Mouse (Mus musculus) embryo, embryonic 11.5 days (tissue): ENCODE results near the gene Rtn4rl1.
"Not testable (repeated sequence)": the region's sequence is repeated elsewhere in the genome, so short reads cannot be mapped to it uniquely, and the experiment has no call there.

Experiments used
- DNase-seq: peaks from one replicate; pipeline ENCODE4 v3.0.0-alpha.2; 2012; ENCODE audit warnings: low read depth, low spot score

Rtn4rl1 gene

DNA sequence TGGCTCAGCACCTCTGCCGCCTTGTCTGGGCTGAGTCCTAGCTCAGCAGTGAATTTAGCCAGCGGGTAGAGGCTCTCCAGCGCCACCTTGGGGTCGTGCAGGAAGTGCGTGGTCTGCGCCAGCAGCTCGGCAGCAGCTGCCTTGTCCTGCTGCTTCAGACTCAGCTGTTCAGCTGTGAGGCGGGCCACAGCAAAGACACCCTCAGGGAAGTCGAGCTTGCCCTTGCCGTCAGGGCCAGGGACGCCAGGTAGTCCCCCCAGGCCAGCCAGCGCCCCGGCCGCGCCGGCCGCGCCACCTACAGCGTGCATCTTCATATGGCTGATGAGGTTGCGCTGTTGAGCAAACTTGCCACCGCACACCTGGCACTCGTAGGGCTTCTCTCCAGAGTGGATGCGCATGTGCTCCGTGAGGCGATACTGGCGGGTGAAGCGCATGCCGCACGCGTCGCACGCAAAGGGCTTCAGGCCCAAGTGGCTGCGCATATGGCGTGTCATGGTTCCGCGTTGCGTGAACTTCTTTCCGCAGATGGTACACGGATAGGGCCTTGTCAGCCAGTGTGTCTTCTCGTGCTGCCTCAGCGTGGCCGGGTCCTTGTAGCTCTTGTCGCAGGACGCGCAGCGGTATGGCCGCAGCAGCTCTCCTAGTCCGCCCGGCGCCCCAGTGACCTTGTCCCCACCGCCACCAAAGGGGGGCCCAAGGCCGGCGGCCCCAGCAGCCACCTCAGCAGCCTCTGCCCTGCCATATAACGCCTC lies 28.0 kb upstream of the Rtn4rl1 start:
- DNase-seq = no peak

DNA sequence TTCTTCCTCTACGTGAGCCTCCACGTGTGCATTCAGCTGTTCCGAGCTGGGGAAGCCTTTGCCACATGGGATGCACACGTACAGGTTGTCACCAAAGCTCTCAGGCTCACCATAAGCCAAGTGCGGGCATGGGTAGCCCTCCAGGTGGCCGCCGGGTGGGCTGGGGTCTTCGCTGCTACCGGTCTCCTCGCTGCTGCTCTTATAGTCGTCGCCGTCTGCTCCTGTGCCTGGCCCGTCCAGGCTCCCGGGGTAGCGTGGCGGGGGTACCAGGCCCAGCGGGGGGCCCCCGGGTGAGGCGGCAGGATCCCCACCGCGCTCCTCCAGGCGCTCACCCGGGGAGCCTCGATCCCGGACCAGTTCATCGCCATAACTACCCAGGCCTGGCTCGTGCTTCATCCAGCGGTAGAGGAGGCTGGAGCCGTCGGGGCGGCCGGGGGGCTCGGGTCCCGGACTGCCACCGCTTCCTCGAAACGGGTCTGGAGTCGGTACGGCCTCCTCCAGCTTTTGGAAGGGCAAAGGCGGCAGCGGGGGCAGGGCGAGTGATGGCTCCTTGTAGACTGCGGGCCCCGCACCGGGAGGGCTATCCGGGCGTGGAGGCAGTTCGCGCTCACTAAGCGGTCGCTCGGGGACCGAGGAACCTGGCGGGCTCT lies 27.3 kb upstream of the Rtn4rl1 start:
- no peak for DNase-seq

DNA sequence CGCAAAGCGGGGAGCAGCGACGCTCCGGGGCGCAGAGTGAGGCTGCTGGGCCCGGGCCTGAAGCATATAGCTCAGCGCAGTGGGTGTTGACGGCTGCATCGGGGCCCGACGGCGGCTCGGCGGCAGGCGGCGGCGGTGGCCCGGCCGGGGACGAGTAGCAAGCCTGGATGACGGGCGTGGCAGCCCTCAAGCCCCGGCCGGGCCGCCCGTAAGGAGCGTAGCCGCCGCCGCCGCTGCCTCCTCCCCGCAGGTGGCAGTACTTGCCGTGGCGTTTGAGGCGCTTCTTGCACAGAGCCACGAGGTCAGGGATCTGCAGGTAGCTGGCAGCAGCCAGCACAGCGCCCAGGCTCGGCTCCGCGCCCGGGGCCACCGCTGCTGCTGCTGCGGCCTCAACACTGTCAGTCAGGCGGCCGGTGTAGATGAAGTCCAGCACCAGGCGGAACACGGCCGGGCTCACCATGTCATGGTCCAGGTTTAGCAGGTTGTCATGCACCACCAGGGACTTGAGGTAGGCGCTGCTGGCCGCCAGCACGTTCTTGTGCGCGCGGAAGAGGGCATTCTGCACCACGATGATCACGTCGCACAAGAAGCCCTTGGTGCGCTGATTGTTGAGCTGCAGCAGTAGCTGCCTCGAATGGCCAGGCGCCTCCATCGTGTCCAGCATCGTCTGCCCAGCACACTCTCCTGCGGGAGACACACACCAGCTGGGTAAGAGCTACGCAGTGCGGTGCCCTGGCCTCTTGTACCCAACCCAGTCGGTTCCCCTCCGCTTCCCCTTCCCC lies 26.5 kb upstream of the Rtn4rl1 start:
- DNase-seq = no peak

GRCm38 (mm10) chr11:75167643-75168589 lies 25.7 kb upstream of the Rtn4rl1 start:
- DNase-seq = no peak

DNA sequence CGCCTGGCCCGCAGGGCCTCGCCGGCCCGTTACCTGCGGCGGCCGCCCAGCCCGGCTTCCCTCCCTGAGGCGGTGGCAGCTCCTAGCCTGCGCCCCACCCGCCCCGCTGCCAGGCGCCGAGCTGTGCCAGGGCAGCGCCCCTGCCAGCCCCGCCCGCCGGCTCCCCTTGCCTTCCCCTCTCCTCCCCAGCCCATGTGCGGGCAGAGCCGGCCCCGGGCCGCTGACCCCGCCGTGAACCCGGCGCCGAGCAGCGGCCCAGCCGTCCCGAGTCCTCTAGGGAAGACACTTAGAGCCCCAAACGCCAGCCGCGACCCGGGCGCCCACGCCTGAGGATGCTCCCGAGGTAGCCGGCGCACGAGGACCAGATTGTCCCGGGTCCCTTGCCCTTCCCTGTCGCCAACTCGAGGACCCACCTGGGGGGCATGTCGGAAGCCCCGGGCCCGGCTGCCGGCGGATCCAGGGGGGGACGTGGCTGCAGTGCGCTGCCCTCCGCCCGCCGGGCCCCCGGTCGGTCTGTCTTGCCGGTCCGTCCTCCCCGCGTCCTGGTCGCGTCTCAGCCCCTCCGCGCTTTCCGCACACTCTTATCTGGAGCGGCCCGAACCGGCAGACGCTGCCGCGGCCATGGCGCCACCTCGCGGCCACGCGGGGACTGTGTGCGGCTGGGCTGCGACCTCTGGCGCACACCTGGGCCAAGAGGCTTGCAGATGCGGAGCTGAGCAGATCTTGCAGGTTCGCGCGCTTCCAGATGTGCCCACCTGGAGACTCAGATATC lies 24.8 kb upstream of the Rtn4rl1 start:
- no peak for DNase-seq

DNA sequence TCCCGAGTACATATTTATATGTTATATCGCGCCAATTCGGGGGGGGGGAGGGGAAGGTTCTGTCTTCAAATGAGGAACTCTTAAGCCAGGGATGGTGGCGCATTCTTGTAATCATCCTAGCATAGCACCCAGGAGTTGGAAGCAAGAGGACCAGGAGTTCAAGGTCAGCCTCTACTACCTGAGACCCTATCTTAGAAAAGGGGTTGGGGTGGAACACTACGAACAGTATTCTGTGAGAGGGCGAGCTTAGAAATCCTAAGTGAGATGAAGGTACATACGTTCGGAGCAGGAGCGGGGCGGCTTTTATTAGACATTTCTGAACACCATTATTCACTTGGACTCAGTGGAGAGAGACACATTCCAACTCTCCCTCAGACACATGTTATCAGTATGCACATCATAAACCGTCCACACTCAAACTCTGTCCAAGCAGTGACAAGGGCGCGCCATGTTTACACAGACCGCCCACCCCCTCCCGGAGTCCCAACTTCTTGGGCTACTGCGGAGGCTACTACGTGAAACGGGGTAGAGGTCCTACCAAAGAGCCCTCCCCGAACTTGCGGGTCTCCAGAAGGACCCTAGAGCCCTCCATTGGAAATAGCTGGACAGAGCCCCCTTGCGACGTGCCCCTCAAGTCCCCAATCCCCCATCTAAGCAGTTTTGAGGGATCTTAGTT lies 24.0 kb upstream of the Rtn4rl1 start, which contains the start of gene Hic1:
Gene Hic1, minus strand, starts transcription at position 115 of the 676 bp plus-strand sequence.
- no peak for DNase-seq

- peak; percentile 87 for DNase-seq
Measured at GRCm38 (mm10) chr11:75170136-75170751, 23.3 kb upstream of the Rtn4rl1 start.

- DNase-seq = no peak
Measured at GRCm38 (mm10) chr11:75171186-75171865, 22.3 kb upstream of the Rtn4rl1 start.

DNA sequence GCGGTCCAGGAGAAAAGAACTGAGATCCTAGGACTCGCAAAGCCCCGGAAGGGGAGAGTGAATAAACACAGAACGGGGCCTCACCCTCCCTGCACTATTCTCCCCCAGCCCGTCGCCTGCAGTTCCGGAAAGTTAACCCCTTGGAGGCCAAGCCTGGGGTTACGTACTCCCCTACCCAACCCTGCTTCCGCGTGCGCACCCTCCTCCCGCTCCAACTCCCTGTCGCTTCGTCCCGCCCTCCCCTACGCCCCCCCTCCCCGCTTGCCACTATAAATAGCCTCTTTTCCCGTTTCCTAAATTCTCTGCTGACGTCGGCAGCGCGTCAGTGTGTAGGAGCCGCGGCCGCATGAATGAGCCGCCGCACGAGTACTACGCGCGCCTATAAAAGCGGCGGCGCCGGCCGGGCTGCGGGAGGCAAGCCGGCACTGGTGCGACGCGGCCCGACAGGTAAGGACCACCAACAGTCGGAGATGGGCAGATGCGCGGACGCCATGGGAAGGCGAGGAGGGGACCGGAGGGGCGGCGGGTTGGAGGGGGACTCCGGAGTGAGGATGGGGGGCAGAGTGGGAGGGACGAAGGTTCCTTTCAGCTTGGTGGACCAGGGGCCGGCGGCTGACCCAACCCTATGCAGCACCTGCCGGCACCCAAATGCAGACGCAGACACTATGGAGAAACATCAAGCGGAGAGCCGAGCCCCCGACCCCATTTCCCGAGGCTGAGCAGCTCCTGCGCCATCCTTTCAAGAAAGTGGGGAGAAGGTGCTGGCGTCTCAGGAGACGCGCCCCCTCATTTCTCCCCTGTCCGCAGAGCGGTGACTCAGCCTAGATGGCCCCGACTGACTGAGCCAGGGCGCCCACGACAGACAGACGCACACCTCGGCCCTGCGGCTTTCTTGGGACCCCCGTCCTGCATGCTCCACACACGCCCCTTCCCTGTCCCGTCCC lies 21.2 kb upstream of the Rtn4rl1 start:
- no peak for DNase-seq

GRCm38 (mm10) chr11:75173095-75173798 lies 20.3 kb upstream of the Rtn4rl1 start:
- DNase-seq = peak; percentile 78

DNA sequence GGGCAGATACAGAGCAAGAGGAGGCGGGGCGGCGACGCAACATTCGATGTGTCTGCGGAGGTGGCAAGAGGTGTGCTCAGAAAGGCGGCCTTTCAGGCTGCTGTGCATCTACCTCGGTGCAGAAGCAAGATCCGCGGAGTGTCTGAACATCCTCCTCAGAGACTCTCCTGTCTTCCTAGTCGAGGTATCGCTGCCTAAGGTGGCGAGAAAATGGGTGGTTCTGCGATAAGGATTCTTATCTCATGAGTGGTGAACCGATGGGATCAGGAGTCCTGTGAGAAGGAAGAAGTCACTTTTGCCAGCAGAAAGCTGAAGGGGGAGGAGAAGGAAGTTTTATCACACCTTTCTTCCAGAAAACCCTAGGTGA lies 19.8 kb upstream of the Rtn4rl1 start:
- no peak for DNase-seq

DNA sequence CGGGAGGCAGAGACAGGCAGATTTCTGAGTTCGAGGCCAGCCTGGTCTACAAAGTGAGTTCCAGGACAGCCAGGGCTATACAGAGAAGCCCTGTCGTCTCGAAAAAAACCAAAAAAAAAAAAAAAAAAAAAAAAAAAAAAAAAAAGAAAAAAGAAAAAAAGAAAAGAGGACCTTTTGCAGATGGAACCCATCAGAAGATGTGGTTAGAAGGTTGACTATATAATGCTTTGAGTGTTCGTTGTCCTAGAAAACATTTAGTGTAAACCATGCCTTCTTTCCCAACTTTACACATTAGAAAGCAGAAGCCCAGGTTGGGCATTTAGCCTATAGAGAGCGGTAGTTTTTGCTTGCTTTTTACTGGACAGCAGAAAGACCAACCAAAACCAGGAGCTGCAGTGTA lies 19.0 kb upstream of the Rtn4rl1 start:
- DNase-seq = not testable (repeated sequence)

DNA sequence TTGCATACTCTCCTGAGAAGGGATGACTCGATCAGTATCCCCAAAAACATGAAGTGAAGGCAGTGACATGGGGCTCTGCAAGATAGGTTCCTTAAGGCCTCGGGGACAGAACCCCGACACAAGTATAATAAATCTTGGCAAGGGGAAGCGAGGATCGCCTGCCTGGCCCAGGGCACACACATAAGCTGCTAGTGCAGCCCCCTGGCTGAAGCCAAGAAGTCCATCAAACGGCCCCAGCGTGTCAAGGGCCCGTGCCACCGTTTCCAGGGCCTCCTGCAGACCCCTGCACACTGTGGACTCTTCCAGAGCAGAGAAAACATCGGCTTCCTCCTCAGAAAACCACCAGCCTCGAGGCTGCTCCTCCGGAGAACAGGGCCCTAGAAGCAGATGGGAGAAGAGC lies 15.6 kb upstream of the Rtn4rl1 start:
- no peak for DNase-seq

- peak; percentile 86 for DNase-seq
Measured at GRCm38 (mm10) chr11:75178672-75179208, 14.8 kb upstream of the Rtn4rl1 start, which contains the start of gene Ovca2. Gene Ovca2 (minus strand): TSS chr11:75178835.

- no peak for DNase-seq
Measured at GRCm38 (mm10) chr11:75183917-75184570, 9.5 kb upstream of the Rtn4rl1 start.

DNA sequence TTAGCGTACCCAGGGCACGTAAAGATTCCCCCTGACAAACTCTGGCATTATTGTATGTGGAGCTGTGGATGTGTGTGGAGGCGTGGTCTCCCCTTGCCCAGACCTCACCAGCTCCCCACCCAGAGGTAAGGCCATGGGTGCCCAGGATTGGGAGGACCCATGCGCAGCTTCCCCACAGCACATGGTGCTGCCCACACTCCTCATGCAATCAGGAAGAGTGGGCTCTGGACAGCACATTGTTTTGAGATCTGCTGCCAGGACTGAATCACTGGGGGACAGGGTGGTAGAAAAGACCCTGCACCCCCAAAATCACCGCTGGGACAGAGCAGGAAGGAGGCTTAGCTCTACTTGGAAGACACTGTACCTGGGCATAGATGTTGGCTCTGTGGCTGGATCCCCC lies 9.0 kb upstream of the Rtn4rl1 start:
- DNase-seq = no peak
